In the genomic region with DNA sequence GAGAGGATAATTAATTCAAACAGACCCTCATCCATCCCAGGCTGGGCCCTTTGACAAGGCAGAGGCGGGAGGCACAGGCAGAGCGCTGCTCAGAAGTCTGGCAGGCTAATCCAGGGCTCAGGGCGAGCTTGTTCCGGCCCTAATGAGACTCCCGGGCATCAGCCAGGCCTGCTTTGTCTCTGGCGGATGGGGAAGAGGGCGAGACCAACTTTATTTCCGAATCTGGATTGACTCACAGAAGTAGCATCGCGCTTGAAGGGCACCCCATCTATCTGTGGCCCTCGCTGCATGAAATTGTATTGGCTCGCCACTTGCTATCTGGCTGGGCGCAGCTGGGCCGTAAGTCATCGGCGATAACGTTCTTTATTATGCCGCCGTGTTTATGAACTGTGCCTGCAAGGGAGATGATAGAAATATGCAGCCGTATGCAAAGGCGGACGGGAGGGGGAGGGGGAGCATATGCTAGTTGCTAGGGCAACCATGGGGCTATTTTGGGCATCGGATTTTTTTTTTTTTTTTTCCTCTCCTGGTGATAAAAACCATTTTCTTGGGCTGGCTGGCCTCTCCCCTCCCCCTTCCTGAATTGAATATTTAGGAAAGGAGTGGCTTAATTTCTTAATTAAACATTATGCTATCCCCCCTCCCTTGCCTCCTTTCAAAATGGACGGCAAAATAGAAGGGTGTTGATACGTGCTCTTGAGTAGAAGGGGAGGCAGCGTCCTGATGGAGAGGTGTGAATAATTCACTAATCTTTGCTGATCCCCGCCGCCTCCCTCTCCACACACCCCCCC, we compare ENCODE assay signal across 7 mouse cellular contexts.
A peak's percentile ranks its signal among the peaks of the same experiment; 100 is the strongest.
DNase-seq lines count a peak whose midpoint lies in the region; ATAC-seq lines count a peak whose summit lies in the region.

No protein-coding gene starts in this region.

- peak; percentile 74 for ATAC-seq in intestine, embryonic 16.5 days

- H3K9me3 ChIP-seq in intestine, embryonic 16.5 days (ENCODE audit: control insufficient read depth, low read length): no peaks in the 10 kb centered on the region
- H3K9me3 ChIP-seq in midbrain, embryonic 10.5 days (replicated peaks): 0 out of 2 replicates have a peak, but pooled peaks cover 4% of the 10 kb centered on the region

- H3K27ac ChIP-seq in intestine, embryonic 16.5 days (ENCODE audit: low read length): no peak overlapping the region; the same call in 1 of the 2 replicates
- peak overlapping the region; percentile 94 for H3K27ac ChIP-seq in midbrain, embryonic 10.5 days (replicated peaks)

- peak overlapping the region; percentile 14; the same call in 1 of the 2 replicates for H3K9ac ChIP-seq in intestine, embryonic 16.5 days (ENCODE audit: low read depth, low read length)

- peaks cover 23% of the 10 kb centered on the region for H3K4me1 ChIP-seq in intestine, embryonic 16.5 days (ENCODE audit: control insufficient read depth, insufficient read depth, low read length)
- H3K4me1 ChIP-seq in midbrain, embryonic 10.5 days: peaks cover 67% of the 10 kb centered on the region

- DNase-seq in adrenal gland, postnatal 36 days: peak; percentile 31 to 51
- peak; percentile 82 to 91 for DNase-seq in cerebellum, postnatal 14 days
- DNase-seq in frontal cortex, postnatal 25 days (ENCODE audit: low spot score in 2 of 2): peak; percentile 54 to 57
- DNase-seq in left cerebral cortex, postnatal 36 days (ENCODE audit: low spot score in 2 of 2): peak; percentile 79 to 81
- peak; percentile 86 for DNase-seq in midbrain, embryonic 10.5 days (ENCODE audit: low spot score)
- peak; percentile 49 to 68 for DNase-seq in spleen, postnatal 4 days (ENCODE audit: low spot score in 2 of 2)

- no peaks in the 10 kb centered on the region for H3K36me3 ChIP-seq in intestine, embryonic 16.5 days (ENCODE audit: control insufficient read depth, insufficient read depth, low read length)
- H3K36me3 ChIP-seq in midbrain, embryonic 10.5 days: no peaks in the 10 kb centered on the region

- intact Hi-C loops in left cerebral cortex, postnatal 36 days (cut with DNase I): loop anchor here (2.0 kb wide), 1 partner anchor 75 kb away; no protein-coding TSS in a partner anchor

- H3K27me3 ChIP-seq in intestine, embryonic 16.5 days (replicated peaks; ENCODE audit: control insufficient read depth, insufficient read depth, low read length): peaks cover 23% of the 10 kb centered on the region
- peaks cover 85% of the 10 kb centered on the region for H3K27me3 ChIP-seq in midbrain, embryonic 10.5 days (ENCODE audit: low read depth, poor library complexity, severe bottlenecking)

- under 1% methylated on average over 27 of the region's 28 CpGs for WGBS in intestine, embryonic 16.5 days
- under 1% methylated on average over 28 of the region's 28 CpGs for WGBS in midbrain, embryonic 10.5 days

- H3K4me3 ChIP-seq in intestine, embryonic 16.5 days (ENCODE audit: low read length): peak overlapping the region; percentile 27
- peak overlapping the region; percentile 54 for H3K4me3 ChIP-seq in midbrain, embryonic 10.5 days

- peak overlapping the region; percentile 53 for H3K4me2 ChIP-seq in intestine, embryonic 16.5 days (ENCODE audit: low read depth, low read length)
